Mouse (Mus musculus): ENCODE measurements at regions not wholly inside any gene's neighbourhood (a gene's known extent, or its start where the extent isn't known, plus 50 kb on each side); places are given as distances from the start of the nearest gene placed in this dataset.

- no peak for ATAC-seq (ENCODE audit: insufficient number of reproducible peaks, low FRiP score, low TSS enrichment)
Measured at GRCm38 (mm10) chr12:110154963-110155325, 123.9 kb upstream of the Dio3 start.

GRCm38 (mm10) chr12:110156441-110156840 is 122.4 kb upstream of the Dio3 start:
- no peak for ATAC-seq (ENCODE audit: insufficient number of reproducible peaks, low FRiP score, low TSS enrichment)

GRCm38 (mm10) chr12:110157998-110158747 is 120.7 kb upstream of the Dio3 start:
- ATAC-seq (ENCODE audit: insufficient number of reproducible peaks, low FRiP score, low TSS enrichment) = no peak

- ATAC-seq (ENCODE audit: insufficient number of reproducible peaks, low FRiP score, low TSS enrichment) = no peak
Measured at GRCm38 (mm10) chr12:110161306-110161705, 117.6 kb upstream of the Dio3 start.

DNA sequence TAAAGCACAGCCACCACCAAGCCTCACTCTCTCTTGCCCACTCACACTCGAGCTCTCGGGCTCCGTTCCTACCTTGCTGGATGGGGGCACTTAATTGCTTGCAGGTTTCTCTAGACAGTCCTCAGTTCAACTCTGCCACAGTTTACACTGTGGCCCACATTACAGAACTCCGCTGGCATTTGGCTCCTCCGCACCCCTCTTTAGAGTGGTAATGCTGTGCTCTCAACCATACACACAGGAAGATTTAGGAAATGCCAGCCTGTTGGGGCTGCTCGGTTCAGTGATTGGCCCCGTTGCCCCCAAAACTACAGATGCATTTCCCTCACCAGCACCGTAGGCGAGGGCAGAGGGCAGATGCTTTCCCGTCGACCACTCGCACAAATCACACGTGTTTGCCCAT is 113.4 kb upstream of the Dio3 start:
- ATAC-seq (ENCODE audit: insufficient number of reproducible peaks, low FRiP score, low TSS enrichment) = no peak

DNA sequence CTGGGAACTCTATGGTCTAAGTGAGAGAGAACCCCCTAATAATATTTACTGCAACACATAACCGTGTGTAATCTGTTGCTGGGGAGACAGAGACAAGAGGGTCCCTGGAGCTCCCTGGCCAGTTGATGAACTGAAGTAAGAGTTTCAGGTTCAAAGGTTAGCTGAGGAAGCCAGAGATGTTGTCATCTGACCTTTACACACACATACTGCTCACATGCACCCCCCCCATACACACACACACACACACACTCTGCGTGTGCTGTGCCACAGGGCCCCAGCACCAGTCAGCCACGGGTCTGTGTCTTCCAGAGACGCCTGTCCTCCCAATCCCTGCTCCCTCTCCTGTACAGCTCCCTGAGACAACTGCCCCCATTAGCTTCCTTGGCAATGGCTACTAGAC is 110.5 kb upstream of the Dio3 start:
- ATAC-seq (ENCODE audit: insufficient number of reproducible peaks, low FRiP score, low TSS enrichment) = no peak

DNA sequence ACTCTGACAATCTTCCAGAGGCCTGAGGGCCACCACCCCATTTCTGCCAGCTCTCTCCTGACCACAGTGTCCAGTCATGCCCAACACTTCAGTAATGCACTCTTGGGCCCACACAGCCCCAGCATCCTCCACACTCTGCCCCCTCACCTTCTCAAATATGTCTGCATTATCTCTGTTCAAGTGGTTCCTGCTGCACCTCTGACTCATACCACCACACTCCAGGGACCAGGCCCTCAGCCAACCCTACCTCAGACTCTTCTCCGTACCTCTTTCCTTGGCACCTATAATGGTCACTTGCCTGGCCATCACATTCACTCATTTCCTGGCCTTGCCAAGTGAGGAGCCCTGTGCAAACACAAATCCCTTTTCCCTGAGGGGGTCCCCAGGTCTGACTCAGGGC is 109.6 kb upstream of the Dio3 start:
- no peak for ATAC-seq (ENCODE audit: insufficient number of reproducible peaks, low FRiP score, low TSS enrichment)

DNA sequence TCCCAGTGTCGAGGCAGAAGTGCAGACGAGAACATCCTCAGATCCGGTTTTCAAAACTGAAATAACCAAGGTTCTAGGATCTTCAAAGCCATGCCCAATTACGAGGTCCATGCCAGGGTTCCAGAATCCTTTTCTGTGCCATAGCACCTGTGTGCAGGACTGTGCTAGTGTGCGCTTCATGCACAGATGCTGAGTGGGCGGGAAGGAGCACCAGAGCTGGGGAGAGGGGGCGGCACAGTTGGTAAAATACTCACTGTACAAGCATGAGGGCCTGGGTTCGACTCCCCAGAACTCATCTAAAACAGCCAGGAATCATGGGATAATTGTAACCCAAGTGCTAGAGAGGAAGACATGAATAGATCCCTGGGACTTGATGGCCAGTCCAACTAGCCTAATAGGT is 108.4 kb upstream of the Dio3 start:
- no peak for ATAC-seq (ENCODE audit: insufficient number of reproducible peaks, low FRiP score, low TSS enrichment)

- ATAC-seq (ENCODE audit: insufficient number of reproducible peaks, low FRiP score, low TSS enrichment) = no peak
Measured at GRCm38 (mm10) chr12:110177826-110178225, 101.0 kb upstream of the Dio3 start.

DNA sequence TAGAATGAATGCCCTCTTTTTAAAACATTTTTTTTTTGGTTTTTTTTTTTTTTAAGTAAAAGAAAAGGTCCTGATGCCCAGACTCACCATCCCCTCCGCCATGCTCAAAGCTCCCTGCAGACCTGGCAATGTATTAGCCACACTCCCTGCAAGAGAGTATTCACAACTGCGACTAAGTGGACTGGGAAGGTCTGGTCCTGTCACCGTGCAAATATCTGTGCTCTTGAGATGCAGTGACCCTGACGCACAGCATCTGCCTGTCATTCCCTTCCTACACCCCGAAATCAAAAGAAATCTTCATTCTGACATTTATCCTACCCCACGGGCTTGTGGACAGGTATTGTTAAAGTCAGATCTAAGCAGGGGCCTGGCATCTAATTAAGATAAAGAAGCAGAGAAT is 95.4 kb upstream of the Dio3 start:
- no peak for ATAC-seq (ENCODE audit: insufficient number of reproducible peaks, low FRiP score, low TSS enrichment)

DNA sequence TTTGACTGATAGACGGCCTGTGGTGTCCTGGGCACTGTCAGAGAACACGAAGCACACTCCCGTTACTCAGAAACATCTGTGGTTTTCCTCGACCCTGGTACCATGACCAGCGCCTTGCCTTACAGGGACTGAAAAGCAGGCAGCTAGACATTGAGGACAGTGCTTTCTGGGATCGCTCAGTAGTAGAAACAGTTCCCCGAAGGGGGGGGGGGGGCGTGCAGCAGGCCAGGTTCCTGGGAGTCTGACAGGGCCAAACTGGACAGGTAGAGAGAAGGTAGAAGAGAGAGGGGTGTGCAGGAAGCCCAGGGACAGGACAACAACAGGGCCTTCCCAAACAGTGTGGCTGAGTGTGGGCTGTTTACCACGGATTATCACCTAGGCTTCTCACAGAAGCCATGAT is 93.5 kb upstream of the Dio3 start:
- no peak for ATAC-seq (ENCODE audit: insufficient number of reproducible peaks, low FRiP score, low TSS enrichment)

GRCm38 (mm10) chr12:110186381-110186780 is 92.5 kb upstream of the Dio3 start:
- no peak for ATAC-seq (ENCODE audit: insufficient number of reproducible peaks, low FRiP score, low TSS enrichment)

GRCm38 (mm10) chr12:110186911-110187245 is 92.0 kb upstream of the Dio3 start:
- ATAC-seq (ENCODE audit: insufficient number of reproducible peaks, low FRiP score, low TSS enrichment) = no peak

DNA sequence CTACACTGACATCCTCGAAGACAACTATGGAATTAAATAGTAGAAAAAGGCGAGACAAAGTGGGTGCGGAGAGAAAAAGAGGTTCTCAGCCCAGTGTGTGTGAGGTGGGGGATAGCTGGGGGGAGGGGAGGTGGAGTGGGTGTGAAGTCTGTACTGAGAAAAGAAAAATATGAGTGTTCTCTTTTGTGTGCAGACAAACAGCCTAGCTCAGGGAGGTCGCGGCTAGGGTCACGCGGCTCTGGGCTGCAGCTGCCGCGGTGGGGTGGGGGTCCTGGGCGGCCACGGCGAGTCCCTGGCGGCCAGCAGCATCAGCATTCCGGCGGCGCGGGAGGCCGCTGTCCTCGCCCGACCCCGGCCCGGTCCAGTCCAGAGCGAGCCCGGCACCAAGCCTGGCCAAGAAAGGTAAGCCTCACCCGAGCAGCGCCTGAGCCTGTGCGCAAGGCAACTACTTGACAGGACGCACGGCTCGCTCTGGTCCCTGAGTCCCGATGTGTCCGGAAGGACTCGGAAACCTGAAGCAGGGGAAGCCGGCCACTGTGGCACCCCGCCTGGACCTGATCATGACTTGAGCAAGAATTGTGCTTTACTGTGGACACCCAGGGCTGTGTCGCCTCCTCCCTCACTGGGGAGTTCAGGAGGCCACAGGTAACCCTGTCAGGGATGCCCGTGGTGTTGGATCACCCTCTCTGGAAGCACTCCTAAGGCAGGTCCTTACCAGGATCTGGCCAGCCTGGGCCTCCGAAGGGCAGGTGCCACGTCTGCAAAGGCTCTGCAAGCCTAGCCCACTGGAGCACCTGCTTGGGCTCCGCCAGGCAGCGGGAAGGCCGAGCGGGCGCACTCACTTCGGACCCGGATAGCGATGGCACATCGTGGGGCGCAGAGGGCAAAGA is 91.4 kb upstream of the Dio3 start:
- ATAC-seq (ENCODE audit: insufficient number of reproducible peaks, low FRiP score, low TSS enrichment) = no peak

- no peak for ATAC-seq (ENCODE audit: insufficient number of reproducible peaks, low FRiP score, low TSS enrichment)
Measured at GRCm38 (mm10) chr12:110188136-110188631, 90.7 kb upstream of the Dio3 start.

- no peak for ATAC-seq (ENCODE audit: insufficient number of reproducible peaks, low FRiP score, low TSS enrichment)
Measured at GRCm38 (mm10) chr12:110188641-110189328, 90.1 kb upstream of the Dio3 start.

DNA sequence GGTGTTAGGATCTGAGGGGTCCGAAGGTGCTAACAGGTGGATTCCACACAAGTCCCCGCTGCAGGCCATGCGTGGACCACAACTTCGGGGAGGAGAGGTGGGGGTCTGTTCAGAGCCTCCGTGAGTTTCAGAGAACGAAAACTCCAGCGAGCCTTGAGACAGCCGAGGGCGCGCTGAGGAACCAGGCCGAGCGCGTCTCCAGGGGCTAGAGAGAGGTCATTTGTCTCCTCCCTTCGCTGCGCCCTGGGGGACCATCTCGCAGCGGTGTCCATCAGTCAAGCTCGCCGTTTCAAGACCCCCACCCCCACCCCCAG is 89.6 kb upstream of the Dio3 start:
- no peak for ATAC-seq (ENCODE audit: insufficient number of reproducible peaks, low FRiP score, low TSS enrichment)

GRCm38 (mm10) chr12:110192186-110192585 is 86.7 kb upstream of the Dio3 start:
- ATAC-seq (ENCODE audit: insufficient number of reproducible peaks, low FRiP score, low TSS enrichment) = no peak

DNA sequence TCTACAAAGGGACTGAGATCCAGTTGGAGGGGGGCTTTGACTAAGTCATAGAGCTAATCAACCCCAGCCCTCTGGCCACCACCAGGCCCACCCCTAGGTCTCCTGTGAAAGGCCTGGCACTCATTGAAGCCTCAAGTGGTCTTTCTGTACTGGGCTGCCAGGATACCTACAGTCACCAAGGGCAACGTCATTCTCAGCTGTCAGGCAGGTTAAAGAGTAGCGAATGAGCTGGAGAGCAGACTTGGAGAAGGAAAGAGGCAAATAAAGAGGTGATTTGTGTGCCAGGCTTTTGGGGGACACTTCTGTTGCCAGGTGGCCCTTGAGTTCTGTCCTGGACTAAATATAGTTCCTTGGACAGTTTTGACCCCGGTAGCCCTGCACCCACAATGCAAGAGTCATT is 81.5 kb upstream of the Dio3 start:
- no peak for ATAC-seq (ENCODE audit: insufficient number of reproducible peaks, low FRiP score, low TSS enrichment)

- ATAC-seq (ENCODE audit: insufficient number of reproducible peaks, low FRiP score, low TSS enrichment) = no peak
Measured at GRCm38 (mm10) chr12:110200471-110200870, 78.4 kb upstream of the Dio3 start.

DNA sequence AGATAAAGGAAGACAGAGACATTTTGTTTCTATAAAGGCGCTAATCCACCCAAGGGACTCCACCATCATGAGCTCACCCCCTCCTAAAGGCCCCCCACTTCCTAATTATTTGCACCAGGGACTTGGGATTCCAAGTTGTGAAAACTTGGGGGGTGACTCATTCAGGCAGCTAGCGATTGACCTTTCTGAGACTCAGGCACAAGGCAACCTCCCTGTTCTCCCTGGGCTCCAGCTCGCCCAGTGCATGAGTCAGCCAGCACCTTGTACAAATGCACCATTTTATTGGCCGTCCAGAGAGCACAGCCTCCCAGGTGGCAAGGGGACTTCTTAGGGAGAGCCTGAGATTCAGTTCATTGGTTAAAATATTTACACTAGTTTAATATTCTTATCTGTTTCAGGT is 78.0 kb upstream of the Dio3 start:
- ATAC-seq (ENCODE audit: insufficient number of reproducible peaks, low FRiP score, low TSS enrichment) = no peak
